Mouse (Mus musculus): ENCODE measurements at regions not wholly inside any gene's neighbourhood (a gene's known extent, or its start where the extent isn't known, plus 50 kb on each side); places are given as distances from the start of the nearest gene placed in this dataset.

DNA sequence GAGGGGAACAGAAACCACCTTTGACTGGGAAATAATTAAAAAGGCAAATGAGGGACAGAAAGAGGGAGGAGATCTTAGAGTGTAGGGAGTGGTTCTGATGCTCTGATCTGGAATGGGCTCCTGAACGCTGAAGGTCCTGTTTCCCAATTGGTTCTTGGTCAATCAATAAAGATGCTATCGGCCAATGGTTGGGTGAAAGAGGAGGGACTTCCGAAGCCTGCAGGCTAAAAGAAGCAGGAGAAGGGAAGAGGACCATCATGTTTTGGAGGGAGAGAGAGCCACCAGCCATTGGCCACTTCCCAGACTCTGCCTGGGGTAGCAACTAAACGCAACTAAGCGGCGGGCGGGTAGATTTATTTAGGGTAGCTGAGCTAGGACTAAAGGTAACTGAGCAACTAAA, 53.4 kb upstream of the Mb21d2 start:
- H3K4me3 ChIP-seq (ENCODE audit: insufficient read depth, low read depth, low read length): no peak overlapping the region
- no peak overlapping the region for H3K27ac ChIP-seq (replicated peaks; ENCODE audit: insufficient read depth, low read depth, low read length)
- TF ChIP-seq POLR2A (IDR thresholded peaks at IDR 0.05; ENCODE audit: extremely low read depth, insufficient read depth, low read length): no peak
- no peak for TF ChIP-seq CTCF (IDR thresholded peaks at IDR 0.05; ENCODE audit: low read depth, low read length)
- H3K79me2 ChIP-seq (ENCODE audit: control insufficient read depth, insufficient read depth, low read length): no peaks in the 10 kb centered on the region
- no peaks in the 10 kb centered on the region for H3K27me3 ChIP-seq (ENCODE audit: control insufficient read depth, insufficient read depth, low read length)
- no peaks in the 10 kb centered on the region; the same call in 1 of the 2 replicates for H3K4me1 ChIP-seq (ENCODE audit: control insufficient read depth, insufficient read depth, low read length)
- H3K9ac ChIP-seq (ENCODE audit: low read depth, low read length): no peak overlapping the region
- no peaks in the 10 kb centered on the region for H3K36me3 ChIP-seq (ENCODE audit: control insufficient read depth, insufficient read depth, low read length)
- 81% methylated on average over 7 of the region's 7 CpGs for WGBS
- DNase-seq (ENCODE audit: extremely low read depth, low read depth, low spot score): no peak

Data from liver, adult 2 months (tissue).